Mouse (Mus musculus): ENCODE measurements around the gene Ash1l.

GRCm38 (mm10) chr3:88942316-88942880 lies 8.0 kb upstream of the Ash1l start:
- TF ChIP-seq CTCF (IDR thresholded peaks at IDR 0.05; ENCODE audit: insufficient read depth, low read length) (no peak), POLR2A (IDR thresholded peaks at IDR 0.05; ENCODE audit: borderline replicate concordance, extremely low read depth, low read depth, low read length) (no peak)
